Mouse (Mus musculus): ENCODE measurements around the gene Gxylt2.

- TF ChIP-seq TCF12 (IDR thresholded peaks at IDR 0.05; ENCODE audit: low read depth, low read length), result no peak
- no peak for TF ChIP-seq SIN3A (IDR thresholded peaks at IDR 0.05; ENCODE audit: low read length)
- TF ChIP-seq ELF1 (IDR thresholded peaks at IDR 0.05; ENCODE audit: low read depth, low read length), result no peak
- TF ChIP-seq CTCF (conservative IDR thresholded peaks at IDR 0.05 in 1 of 2, IDR thresholded peaks at IDR 0.05 in 1 of 2; ENCODE audit: low read depth in 2 of 2, low read length in 2 of 2), result no peak
- no peak for TF ChIP-seq MEF2A (IDR thresholded peaks at IDR 0.05; ENCODE audit: borderline replicate concordance, low read depth, low read length)
- no peak for TF ChIP-seq POLR2A (IDR thresholded peaks at IDR 0.05; ENCODE audit: low read depth, low read length)
- no peak for TF ChIP-seq MYC (IDR thresholded peaks at IDR 0.05; ENCODE audit: low read depth, low read length)
- TF ChIP-seq CHD2 (IDR thresholded peaks at IDR 0.05; ENCODE audit: low read length), result no peak
- no peak for TF ChIP-seq MAZ (IDR thresholded peaks at IDR 0.05; ENCODE audit: low read depth, low read length)
Observed at GRCm38 (mm10) chr6:100821367-100821766, 116.8 kb downstream of the Gxylt2 start.

Data from CH12.LX (cell line).